In the genomic region with DNA sequence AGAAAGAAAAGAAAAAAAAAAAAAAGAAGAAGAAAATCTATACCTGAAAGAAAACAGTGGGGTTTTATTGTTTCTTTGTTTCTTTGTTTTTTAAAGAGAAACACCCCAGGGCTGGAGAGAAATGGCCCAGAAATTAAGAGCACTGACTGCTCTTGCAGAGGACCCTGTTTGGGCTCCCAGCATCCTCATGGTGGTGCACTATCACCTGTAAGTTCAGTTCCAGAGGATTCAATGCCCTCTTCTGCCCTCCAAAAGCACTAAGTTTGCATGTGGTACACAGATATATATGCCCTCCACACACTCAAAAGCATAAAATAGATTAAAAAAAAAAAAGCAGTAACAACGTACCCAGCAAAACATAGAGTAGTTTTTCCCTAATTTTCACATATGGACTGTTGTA, we compare ENCODE assay signal across 25 mouse cellular contexts.
DNase-seq lines count a peak whose midpoint lies in the region; ATAC-seq and TF ChIP-seq lines count a peak whose summit lies in the region.
"Had no signal": no experiment of that assay in that cellular context is flagged by ENCODE, and none has a peak within 500 bp of the region (broad histone marks: within the 10 kb centered on the region; RNA-seq: fewer than 3 reads in every experiment).

No protein-coding gene starts in this region.

- H3K36me3 ChIP-seq in lung, postnatal 0 days (ENCODE audit: insufficient read depth, low read length) = no peaks in the 10 kb centered on the region
- H3K36me3 ChIP-seq: embryonic facial prominence, embryonic 13.5 days; limb, embryonic 12.5 days had no signal

- TF ChIP-seq CTCF in lung, postnatal 0 days (IDR thresholded peaks at IDR 0.05) = no peak

- TF ChIP-seq EP300 in lung, postnatal 0 days (IDR thresholded peaks at IDR 0.05) = no peak

- no peaks in the 10 kb centered on the region for H3K27me3 ChIP-seq in lung, postnatal 0 days (replicated peaks; ENCODE audit: insufficient read depth, low read length)
- H3K27me3 ChIP-seq: embryonic facial prominence, embryonic 13.5 days; forebrain, embryonic 12.5 days; heart, embryonic 13.5 days; hindbrain, embryonic 12.5 days; limb, embryonic 12.5 days; midbrain, embryonic 15.5 days; neural tube, embryonic 12.5 days had no signal

- H3K4me1 ChIP-seq in lung, postnatal 0 days (ENCODE audit: insufficient read depth, low read depth, low read length) = no peaks in the 10 kb centered on the region
- H3K4me1 ChIP-seq: neural tube, embryonic 12.5 days had no signal

- H3K4me2 ChIP-seq in lung, postnatal 0 days (replicated peaks; ENCODE audit: low read depth, low read length) = no peak overlapping the region
- H3K4me2 ChIP-seq: embryonic facial prominence, embryonic 13.5 days; forebrain, embryonic 12.5 days; heart, embryonic 13.5 days; hindbrain, embryonic 12.5 days; limb, embryonic 12.5 days; liver, embryonic 11.5 days; midbrain, embryonic 15.5 days; neural tube, embryonic 12.5 days had no signal

- no peak overlapping the region for H3K27ac ChIP-seq in lung, postnatal 0 days (ENCODE audit: low read length)
- H3K27ac ChIP-seq: embryonic facial prominence, embryonic 13.5 days; forebrain, embryonic 12.5 days; heart, embryonic 13.5 days; hindbrain, embryonic 12.5 days; limb, embryonic 12.5 days; macrophage; midbrain, embryonic 15.5 days; neural tube, embryonic 12.5 days had no signal

- peak; percentile 25 for DNase-seq in adrenal gland, postnatal 10 days
- no peak for DNase-seq in adrenal gland, postnatal 4 days (ENCODE audit: low spot score in 2 of 2)
- DNase-seq in heart, postnatal 4 days = peak; percentile 12
- DNase-seq in heart, adult 8-10 months (ENCODE audit: low spot score) = no peak
- DNase-seq in lung, postnatal 14 days = peak; percentile 23
- DNase-seq in lung, postnatal 0 days (ENCODE audit: low spot score) = no peak
- peak; percentile 67 for DNase-seq in thymus, postnatal 4 days
- DNase-seq: cerebellum, adult 11-12 months; cerebellum, postnatal 14 days; embryo, embryonic 11 days; heart, postnatal 14 days; liver, postnatal 0 days; right cerebral cortex, postnatal 25 days had no signal

- no peaks in the 10 kb centered on the region for H3K9me3 ChIP-seq in lung, postnatal 0 days (ENCODE audit: low read length)
- H3K9me3 ChIP-seq: embryonic facial prominence, embryonic 13.5 days; forebrain, embryonic 12.5 days; heart, embryonic 13.5 days; hindbrain, embryonic 12.5 days; limb, embryonic 12.5 days; midbrain, embryonic 15.5 days; neural tube, embryonic 12.5 days had no signal

- no peak overlapping the region for H3K4me3 ChIP-seq in lung, postnatal 0 days (ENCODE audit: low read depth, low read length)
- H3K4me3 ChIP-seq: embryonic facial prominence, embryonic 13.5 days; erythroblast, embryonic 14.5 days; forebrain, embryonic 12.5 days; heart, embryonic 13.5 days; hindbrain, embryonic 12.5 days; limb, embryonic 12.5 days; midbrain, embryonic 15.5 days; neural tube, embryonic 12.5 days had no signal

- WGBS in lung, postnatal 0 days = 97% methylated on average over 1 of the region's 1 CpGs

- no peak for ATAC-seq in lung, postnatal 0 days
- ATAC-seq: CD4-positive, CD25-positive, alpha-beta regulatory T cell, adult 4 months; intestine, postnatal 0 days; liver, postnatal 0 days; midbrain, embryonic 15.5 days had no signal

- no peak overlapping the region for H3K9ac ChIP-seq in lung, postnatal 0 days (replicated peaks; ENCODE audit: low read depth)
- H3K9ac ChIP-seq: embryonic facial prominence, embryonic 13.5 days; forebrain, embryonic 12.5 days; heart, embryonic 13.5 days; hindbrain, embryonic 12.5 days; limb, embryonic 12.5 days; liver, postnatal 0 days; midbrain, embryonic 15.5 days; neural tube, embryonic 12.5 days had no signal

Comparison
In these comparisons a context has a peak if more than half of its experiments do, and no peak if none do; other contexts are left out.
1. DNase-seq: peak in adrenal gland, postnatal 10 days (single experiment), heart, postnatal 4 days (single experiment), lung, postnatal 14 days (single experiment) and thymus, postnatal 4 days (single experiment); none in adrenal gland, postnatal 4 days (0 of 2), heart, adult 8-10 months (single experiment) and lung, postnatal 0 days (single experiment).